Mouse (Mus musculus) cortical plate, adult 2 months (tissue): ENCODE measurements at regions not wholly inside any gene's neighbourhood (a gene's known extent, or its start where the extent isn't known, plus 50 kb on each side); places are given as distances from the start of the nearest gene placed in this dataset.

Source experiments
- H3K27ac ChIP-seq: fragments of 200-500 bp; 2 replicates; pipeline ENCODE4 v1.5.1; 2012; ENCODE audit warnings: low read length, control low read depth, inconsistent platforms; ENCODE audit not compliant: insufficient read depth
- H3K4me1 ChIP-seq: fragments of 200-500 bp; 2 replicates; pipeline ENCODE4 v1.6.1; 2011; ENCODE audit warnings: low read length; ENCODE audit not compliant: control insufficient read depth, insufficient read depth
- H3K4me3 ChIP-seq: fragments of 200-500 bp; 2 replicates; pipeline ENCODE4 v1.5.1; 2011; ENCODE audit warnings: mild to moderate bottlenecking, low read length, control low read depth; ENCODE audit not compliant: insufficient read depth
- CTCF ChIP-seq: fragments of 200-500 bp; IDR thresholded peaks from 2 replicates; pipeline ENCODE4 v1.5.1; 2011; ENCODE audit warnings: mild to moderate bottlenecking, control low read depth, low read length; ENCODE audit not compliant: insufficient read depth; ENCODE audit errors: extremely low read depth
- POLR2A ChIP-seq: fragments of 200-500 bp; IDR thresholded peaks from 2 replicates; pipeline ENCODE4 v1.6.1; 2011; ENCODE audit warnings: mild to moderate bottlenecking, low read length, control low read depth; ENCODE audit not compliant: insufficient read depth; ENCODE audit errors: extremely low read depth

- TF ChIP-seq CTCF (no peak), POLR2A (no peak)
- Histone ChIP-seq H3K27ac (no peak overlapping the region), H3K4me1 (no peaks in the 10 kb centered on the region), H3K4me3 (no peak overlapping the region)
Measured at GRCm38 (mm10) chr2:124770028-124770427, 297.9 kb upstream of the Slc24a5 start.

- TF ChIP-seq CTCF (no peak), POLR2A (no peak)
- Histone ChIP-seq H3K4me1 (no peaks in the 10 kb centered on the region), H3K4me3 (no peak overlapping the region), H3K27ac (no peak overlapping the region)
Measured at GRCm38 (mm10) chr2:124772055-124772708, 295.7 kb upstream of the Slc24a5 start.

- H3K4me1 ChIP-seq = no peaks in the 10 kb centered on the region
- no peak overlapping the region for H3K4me3 ChIP-seq
- H3K27ac ChIP-seq = no peak overlapping the region
- TF ChIP-seq CTCF (no peak), POLR2A (no peak)
Measured at GRCm38 (mm10) chr2:124775737-124776136, 292.2 kb upstream of the Slc24a5 start.

- no peak for TF ChIP-seq CTCF
- no peak for TF ChIP-seq POLR2A
- Histone ChIP-seq H3K27ac (no peak overlapping the region), H3K4me1 (no peaks in the 10 kb centered on the region), H3K4me3 (no peak overlapping the region)
Measured at GRCm38 (mm10) chr2:124792633-124793036, 275.3 kb upstream of the Slc24a5 start.

- no peaks in the 10 kb centered on the region for H3K4me1 ChIP-seq
- H3K27ac ChIP-seq = no peak overlapping the region
- no peak overlapping the region for H3K4me3 ChIP-seq
- TF ChIP-seq CTCF (no peak), POLR2A (no peak)
Measured at GRCm38 (mm10) chr2:124811709-124812108, 256.2 kb upstream of the Slc24a5 start.

GRCm38 (mm10) chr2:124816814-124817213 lies 251.1 kb upstream of the Slc24a5 start:
- no peak for TF ChIP-seq POLR2A
- TF ChIP-seq CTCF = no peak
- no peak overlapping the region for H3K27ac ChIP-seq
- no peak overlapping the region for H3K4me3 ChIP-seq
- no peaks in the 10 kb centered on the region for H3K4me1 ChIP-seq

GRCm38 (mm10) chr2:124819846-124820245 lies 248.1 kb upstream of the Slc24a5 start:
- Histone ChIP-seq H3K4me1 (no peaks in the 10 kb centered on the region), H3K27ac (no peak overlapping the region), H3K4me3 (no peak overlapping the region)
- no peak for TF ChIP-seq CTCF
- no peak for TF ChIP-seq POLR2A

- H3K4me1 ChIP-seq = no peaks in the 10 kb centered on the region
- H3K27ac ChIP-seq = no peak overlapping the region
- no peak overlapping the region for H3K4me3 ChIP-seq
- TF ChIP-seq CTCF (no peak), POLR2A (no peak)
Measured at GRCm38 (mm10) chr2:124820821-124821220, 247.1 kb upstream of the Slc24a5 start.

GRCm38 (mm10) chr2:124821366-124821765 lies 246.6 kb upstream of the Slc24a5 start:
- Histone ChIP-seq H3K27ac (no peak overlapping the region), H3K4me1 (no peaks in the 10 kb centered on the region), H3K4me3 (no peak overlapping the region)
- TF ChIP-seq CTCF = no peak
- no peak for TF ChIP-seq POLR2A

- Histone ChIP-seq H3K4me1 (no peaks in the 10 kb centered on the region), H3K4me3 (no peak overlapping the region), H3K27ac (no peak overlapping the region)
- TF ChIP-seq POLR2A (no peak), CTCF (no peak)
Measured at GRCm38 (mm10) chr2:124848812-124849211, 219.1 kb upstream of the Slc24a5 start.

GRCm38 (mm10) chr2:124858504-124858903 lies 209.4 kb upstream of the Slc24a5 start:
- TF ChIP-seq CTCF (no peak), POLR2A (no peak)
- Histone ChIP-seq H3K4me1 (no peaks in the 10 kb centered on the region), H3K27ac (no peak overlapping the region), H3K4me3 (no peak overlapping the region)
